Mouse (Mus musculus) kidney, adult 11 months (tissue): ENCODE data around the gene Hjurp.

Experiments
- DNase-seq: peaks from one replicate; pipeline ENCODE4 v3.0.0; 2022

Hjurp gene

GRCm38 (mm10) chr1:88277098-88277817, at the start of gene Hjurp, which contains the start of gene Trpm8:
Gene Hjurp, minus strand, starts transcription at chr1:88277633.
Gene Trpm8, plus strand, starts transcription at chr1:88277661.
- peak; percentile 100 for DNase-seq

- DNase-seq = no peak
Observed at GRCm38 (mm10) chr1:88323101-88323500, 45.7 kb upstream of the Hjurp start.

- no peak for DNase-seq
Observed at GRCm38 (mm10) chr1:88322146-88322545, 44.7 kb upstream of the Hjurp start.

- DNase-seq = no peak
Observed at GRCm38 (mm10) chr1:88320821-88321395, 43.5 kb upstream of the Hjurp start.

GRCm38 (mm10) chr1:88318531-88319060, 41.2 kb upstream of the Hjurp start:
- no peak for DNase-seq

- no peak for DNase-seq
Observed at GRCm38 (mm10) chr1:88317279-88317678, 39.8 kb upstream of the Hjurp start.

- DNase-seq = no peak
Observed at GRCm38 (mm10) chr1:88310349-88310748, 32.9 kb upstream of the Hjurp start.

GRCm38 (mm10) chr1:88309905-88310304, 32.5 kb upstream of the Hjurp start:
- no peak for DNase-seq

GRCm38 (mm10) chr1:88309020-88309419, 31.6 kb upstream of the Hjurp start:
- no peak for DNase-seq

GRCm38 (mm10) chr1:88307180-88307579, 29.7 kb upstream of the Hjurp start:
- no peak for DNase-seq

GRCm38 (mm10) chr1:88306543-88306942, 29.1 kb upstream of the Hjurp start:
- DNase-seq = no peak

GRCm38 (mm10) chr1:88305018-88305795, 27.8 kb upstream of the Hjurp start:
- no peak for DNase-seq

GRCm38 (mm10) chr1:88304261-88304985, 27.0 kb upstream of the Hjurp start:
- DNase-seq = no peak

GRCm38 (mm10) chr1:88303762-88304161, 26.3 kb upstream of the Hjurp start:
- no peak for DNase-seq

GRCm38 (mm10) chr1:88302057-88302740, 24.8 kb upstream of the Hjurp start:
- DNase-seq = no peak

GRCm38 (mm10) chr1:88301121-88302014, 23.9 kb upstream of the Hjurp start:
- DNase-seq = no peak

GRCm38 (mm10) chr1:88300301-88301050, 23.0 kb upstream of the Hjurp start:
- DNase-seq = no peak

GRCm38 (mm10) chr1:88299529-88299945, 22.1 kb upstream of the Hjurp start:
- no peak for DNase-seq

GRCm38 (mm10) chr1:88298686-88299528, 21.5 kb upstream of the Hjurp start:
- no peak for DNase-seq
